7 mouse cellular contexts compared by ENCODE assay signal in the genomic region with DNA sequence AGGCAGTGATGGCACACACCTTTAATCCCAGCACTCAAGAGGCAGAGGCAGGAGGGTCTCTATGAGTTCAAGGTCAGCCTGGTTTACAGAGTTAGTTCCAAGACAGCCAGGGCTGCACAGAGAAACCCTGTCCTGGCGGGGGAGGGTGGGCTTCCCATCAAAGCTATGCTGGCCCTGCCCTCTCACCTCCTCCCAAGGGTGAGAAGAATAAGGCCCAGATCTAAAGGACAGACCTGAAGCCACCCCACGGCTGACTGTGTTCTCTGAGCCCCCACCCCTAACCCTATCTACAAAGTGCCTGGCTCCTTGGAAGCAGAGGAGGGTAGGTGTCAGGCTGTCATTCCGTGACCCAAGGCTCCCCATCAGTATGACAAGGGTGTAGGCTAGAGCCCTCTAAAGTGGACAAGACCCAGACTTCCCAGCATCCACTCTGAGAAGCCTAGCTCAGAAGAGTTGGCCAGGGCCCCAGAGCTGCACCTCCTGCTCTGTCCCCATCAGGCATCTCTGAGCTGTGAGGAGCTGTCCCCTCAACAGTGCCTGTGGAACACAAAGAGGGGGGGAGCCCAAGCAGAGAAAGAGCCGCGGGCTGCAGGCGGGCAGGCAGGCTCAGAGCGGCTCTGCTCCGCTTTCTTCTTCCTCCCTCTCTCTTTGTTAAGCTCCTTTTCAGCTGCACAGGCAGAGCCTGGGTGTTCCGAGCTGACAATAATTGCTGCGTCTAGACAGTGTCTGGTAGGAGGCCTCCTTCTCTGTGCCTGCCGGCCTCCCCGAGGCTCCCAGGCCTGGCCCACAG.
DNase-seq lines count a peak whose midpoint lies in the region; ATAC-seq and TF ChIP-seq lines count a peak whose summit lies in the region.

No protein-coding gene starts in this region.

- TF ChIP-seq POLR2A in heart, adult 2 months (IDR thresholded peaks at IDR 0.05; ENCODE audit: insufficient read depth, low read depth, low read length) = no peak

- no peak for TF ChIP-seq CTCF in heart, adult 2 months (IDR thresholded peaks at IDR 0.05)

- peaks cover 23% of the 10 kb centered on the region for H3K4me1 ChIP-seq in heart, adult 2 months (ENCODE audit: control insufficient read depth, insufficient read depth, low read length)
- peaks cover 92% of the 10 kb centered on the region for H3K4me1 ChIP-seq in kidney, embryonic 16.5 days (ENCODE audit: insufficient read depth, low read length)
- peaks cover 87% of the 10 kb centered on the region for H3K4me1 ChIP-seq in midbrain, embryonic 14.5 days (ENCODE audit: control insufficient read depth, insufficient read depth, low read length)

- H3K36me3 ChIP-seq in heart, adult 2 months (ENCODE audit: control insufficient read depth, insufficient read depth, low read length) = no peaks in the 10 kb centered on the region
- no peaks in the 10 kb centered on the region for H3K36me3 ChIP-seq in kidney, embryonic 16.5 days (ENCODE audit: insufficient read depth, low read length)
- H3K36me3 ChIP-seq in midbrain, embryonic 14.5 days (ENCODE audit: control insufficient read depth, insufficient read depth, low read length) = no peaks in the 10 kb centered on the region

- no peak overlapping the region for H3K9ac ChIP-seq in heart, adult 2 months (ENCODE audit: low read depth, low read length)
- peak overlapping the region; percentile 63 for H3K9ac ChIP-seq in kidney, embryonic 16.5 days (replicated peaks; ENCODE audit: low read length)
- peak overlapping the region; percentile 41 for H3K9ac ChIP-seq in midbrain, embryonic 14.5 days (replicated peaks; ENCODE audit: low read length)

- TF ChIP-seq EP300 in heart, adult 2 months (IDR thresholded peaks at IDR 0.05; ENCODE audit: insufficient read depth, low read depth, low read length) = no peak

- no peak for ATAC-seq in kidney, embryonic 16.5 days (ENCODE audit: low FRiP score, low TSS enrichment)
- peak; percentile 76 for ATAC-seq in midbrain, embryonic 14.5 days (ENCODE audit: low FRiP score, low TSS enrichment)
- ATAC-seq in granulocyte monocyte progenitor cell, adult 5-6 weeks (replicated peaks; ENCODE audit: poor library complexity, severe bottlenecking) = no peak

- H3K9me3 ChIP-seq in kidney, embryonic 16.5 days (ENCODE audit: low read length) = no peaks in the 10 kb centered on the region
- H3K9me3 ChIP-seq in midbrain, embryonic 14.5 days (ENCODE audit: control insufficient read depth, low read length) = no peaks in the 10 kb centered on the region

- intact Hi-C loops in heart, adult 2 months (cut with DNase I) = no loop called here

- no peak overlapping the region for H3K4me3 ChIP-seq in heart, adult 2 months
- H3K4me3 ChIP-seq in kidney, embryonic 16.5 days (ENCODE audit: low read length) = no peak overlapping the region
- H3K4me3 ChIP-seq in midbrain, embryonic 14.5 days (replicated peaks; ENCODE audit: low read depth, low read length) = no peak overlapping the region

- no peak overlapping the region for H3K4me2 ChIP-seq in kidney, embryonic 16.5 days (replicated peaks; ENCODE audit: low read depth, low read length)
- H3K4me2 ChIP-seq in midbrain, embryonic 14.5 days (ENCODE audit: low read length) = 0 out of 2 replicates have a peak overlapping the region, but pooled peaks have one; percentile 9

- WGBS in heart, adult 2 months = 36% methylated on average over 12 of the region's 12 CpGs
- WGBS in kidney, embryonic 16.5 days = 25% methylated on average over 12 of the region's 12 CpGs
- 5% methylated on average over 12 of the region's 12 CpGs for WGBS in midbrain, embryonic 14.5 days

- H3K27ac ChIP-seq in heart, adult 2 months = peak overlapping the region; percentile 71
- peak overlapping the region; percentile 100 for H3K27ac ChIP-seq in kidney, embryonic 16.5 days (ENCODE audit: low read length)
- H3K27ac ChIP-seq in midbrain, embryonic 14.5 days (replicated peaks; ENCODE audit: low read depth, low read length) = peak overlapping the region; percentile 98

- no peaks in the 10 kb centered on the region for H3K27me3 ChIP-seq in heart, adult 2 months (ENCODE audit: control insufficient read depth, insufficient read depth, low read length)
- H3K27me3 ChIP-seq in kidney, embryonic 16.5 days (ENCODE audit: insufficient read depth, low read length) = no peaks in the 10 kb centered on the region
- no peaks in the 10 kb centered on the region for H3K27me3 ChIP-seq in midbrain, embryonic 14.5 days (ENCODE audit: control insufficient read depth, insufficient read depth, low read length)

- peak; percentile 81 for DNase-seq in right cerebral cortex, adult 18-20 months
- no peak for DNase-seq in right cerebral cortex, postnatal 14 days
- DNase-seq in cerebellum, postnatal 25 days = peak; percentile 65 to 72
- DNase-seq in heart, adult 2 months = peak in 1 of 2 experiments; percentile 67
- peak; percentile 87 for DNase-seq in midbrain, embryonic 14.5 days

- H3K79me2 ChIP-seq in heart, adult 2 months (replicated peaks; ENCODE audit: control insufficient read depth, insufficient read depth, low read length) = no peaks in the 10 kb centered on the region
